Mouse (Mus musculus) heart, embryonic 14.5 days (tissue): Measurements from ENCODE around the gene Mlf2. TPM values are rescaled to one million over a fixed set of nuclear protein-coding genes. Genes with fewer than 3 reads are reported as not detected.

Source experiments
- ATAC-seq: fragments of 200-750 bp; cut with Nextera tagmentation; 2 replicates; pipeline ENCODE4 v1.8.0; 2017; ENCODE audit warnings: low read depth, moderate TSS enrichment; ENCODE audit not compliant: insufficient number of reproducible peaks, insufficient read depth, low FRiP score
- H3K27ac ChIP-seq, 2 experiments: fragments of 200-500 bp in 1 of 2; fragments of 300-500 bp in 1 of 2; sonication (generic) in 1 of 2; replicated peaks in 1 of 2; 2 replicates each; pipeline ENCODE4 v1.5.1; 2012 to 2014; ENCODE audit warnings: low read depth in 2 of 2, low read length in 2 of 2, control low read depth in 1 of 2, mild to moderate bottlenecking in 1 of 2, mixed read lengths in 1 of 2; ENCODE audit not compliant: control insufficient read depth in 1 of 2, insufficient read depth in 1 of 2
- H3K27me3 ChIP-seq: fragments of 300-500 bp; sonication (generic); 2 replicates; pipeline ENCODE4 v1.6.1; 2014; ENCODE audit warnings: mild to moderate bottlenecking, low read length, control low read depth; ENCODE audit not compliant: control insufficient read depth, insufficient read depth
- H3K36me3 ChIP-seq: fragments of 300-500 bp; sonication (generic); 2 replicates; pipeline ENCODE4 v1.6.1; 2014; ENCODE audit warnings: mild to moderate bottlenecking, control low read depth, low read length, mixed read lengths; ENCODE audit not compliant: control insufficient read depth, insufficient read depth
- H3K4me1 ChIP-seq, 2 experiments: fragments of 200-500 bp in 1 of 2; fragments of 300-500 bp in 1 of 2; sonication (generic) in 1 of 2; 2 replicates each; pipeline ENCODE4 v1.6.1; 2012 to 2014; ENCODE audit warnings: low read length in 2 of 2, control low read depth in 1 of 2, mixed read lengths in 1 of 2; ENCODE audit not compliant: control insufficient read depth in 2 of 2, insufficient read depth in 2 of 2
- H3K4me2 ChIP-seq: fragments of 300-500 bp; sonication (generic); 2 replicates; pipeline ENCODE4 v1.6.1; 2014; ENCODE audit warnings: mild to moderate bottlenecking, low read length
- H3K4me3 ChIP-seq, 2 experiments: fragments of 200-500 bp in 1 of 2; fragments of 300-500 bp in 1 of 2; sonication (generic) in 1 of 2; 2 replicates each; pipeline ENCODE4 v1.5.1; 2012 to 2014; ENCODE audit warnings: low read length in 2 of 2, mild to moderate bottlenecking in 2 of 2, control low read depth in 1 of 2, low read depth in 1 of 2, moderate library complexity in 1 of 2; ENCODE audit not compliant: control insufficient read depth in 1 of 2, insufficient read depth in 1 of 2
- H3K9ac ChIP-seq: fragments of 300-500 bp; sonication (generic); 2 replicates; pipeline ENCODE4 v1.6.1; 2014; ENCODE audit warnings: mild to moderate bottlenecking, low read length
- H3K9me3 ChIP-seq: fragments of 300-500 bp; sonication (generic); 2 replicates; pipeline ENCODE4 v1.6.1; 2016; ENCODE audit warnings: low read length, control low read depth; ENCODE audit not compliant: control insufficient read depth
- WGBS: fragments of 180-500 bp; shearing (Covaris S2); extraction: QIAGEN DNeasy Blood & Tissue Kit; methylation state at CpG from one replicate; pipeline ENCODE4 v1.1.7; 2014; 5-methylcytosine and 5-hydroxymethylcytosine counted together
- polyA plus RNA-seq: library from polyadenylated mRNA; unstranded; fragments of >200 nt; fragmentation: Nextera tagmentation; extraction: Ambion mirVana; gene quantifications from 2 replicates; pipeline ENCODE4 v1.2.1, GENCODE M21; 2014

Gene Mlf2
- polyA plus RNA-seq, 1 experiment from 2014 or later = 365 TPM

- Histone ChIP-seq H3K27ac (peak overlapping the region in 1 of 2 experiments; percentile 92; a peak in 2 of 4 replicates), H3K4me2 (peak overlapping the region; percentile 95), H3K9me3 (no peaks in the 10 kb centered on the region), H3K9ac (peak overlapping the region; percentile 91), H3K27me3 (no peaks in the 10 kb centered on the region), H3K4me3 (peak overlapping the region; percentile 91 to 94), H3K4me1 (peaks cover 6 to 14% of the 10 kb centered on the region in 2 experiments), H3K36me3 (peaks cover 33% of the 10 kb centered on the region)
- WGBS = 35% methylated on average over 16 of the region's 16 CpGs
- ATAC-seq = no peak
Measured at GRCm38 (mm10) chr6:124964638-124965037, 33.5 kb downstream of the Mlf2 start.

GRCm38 (mm10) chr6:124965088-124965719 lies 34.0 kb downstream of the Mlf2 start, which contains the start of gene Cops7a:
TSS of gene Cops7a (minus strand) at chr6:124965538.
- Histone ChIP-seq H3K27ac (peak within 1 kb of the TSS; percentile 91 to 92), H3K9ac (peak within 1 kb of the TSS; percentile 91), H3K36me3 (peaks cover 27% of the 10 kb centered on the region), H3K4me2 (peak within 1 kb of the TSS; percentile 95), H3K27me3 (no peaks in the 10 kb centered on the region), H3K9me3 (no peaks in the 10 kb centered on the region), H3K4me1 (peaks cover 6 to 14% of the 10 kb centered on the region in 2 experiments), H3K4me3 (peak within 1 kb of the TSS; percentile 91 to 94)
- under 1% methylated on average over 68 of the region's 68 CpGs for WGBS
- peak; percentile 92 for ATAC-seq

- H3K4me3 ChIP-seq = peak overlapping the region; percentile 91 to 94
- H3K27ac ChIP-seq = peak overlapping the region; percentile 91 to 92
- 14% methylated on average over 15 of the region's 15 CpGs for WGBS
- H3K9ac ChIP-seq = peak overlapping the region; percentile 91
- ATAC-seq = no peak
- H3K27me3 ChIP-seq = no peaks in the 10 kb centered on the region
- peaks cover 22% of the 10 kb centered on the region for H3K36me3 ChIP-seq
- H3K4me2 ChIP-seq = peak overlapping the region; percentile 95
- H3K4me1 ChIP-seq = peaks cover 6 to 14% of the 10 kb centered on the region in 2 experiments
- H3K9me3 ChIP-seq = no peaks in the 10 kb centered on the region
Measured at GRCm38 (mm10) chr6:124965747-124966146, 34.6 kb downstream of the Mlf2 start.

GRCm38 (mm10) chr6:124966466-124967118 lies 35.4 kb downstream of the Mlf2 start:
- Histone ChIP-seq H3K9ac (no peak overlapping the region), H3K4me3 (peak overlapping the region in 1 of 2 experiments; percentile 94; a peak in 1 of 4 replicates), H3K27ac (no peak overlapping the region), H3K36me3 (peaks cover 13% of the 10 kb centered on the region), H3K9me3 (no peaks in the 10 kb centered on the region), H3K4me1 (peaks cover 6 to 14% of the 10 kb centered on the region in 2 experiments), H3K4me2 (peak overlapping the region; percentile 95), H3K27me3 (no peaks in the 10 kb centered on the region)
- 98% methylated on average over 7 of the region's 7 CpGs for WGBS
- ATAC-seq = no peak

- Histone ChIP-seq H3K36me3 (0 out of 2 replicates have a peak, but pooled peaks cover 3% of the 10 kb centered on the region), H3K9ac (no peak overlapping the region), H3K4me1 (peaks cover 6 to 14% of the 10 kb centered on the region in 2 experiments), H3K4me2 (no peak overlapping the region), H3K4me3 (no peak overlapping the region), H3K27me3 (no peaks in the 10 kb centered on the region), H3K9me3 (no peaks in the 10 kb centered on the region), H3K27ac (no peak overlapping the region)
- 69% methylated on average over 4 of the region's 4 CpGs for WGBS
- ATAC-seq = no peak
Measured at GRCm38 (mm10) chr6:124967766-124968165, 36.6 kb downstream of the Mlf2 start.

Other genes starting within 250 kb of the Mlf2 start
- 114 and 117 TPM in 2 replicates for gene Emg1, start 219.2 kb upstream of the Mlf2 start, polyA plus RNA-seq
- gene Phb2, start 219.1 kb upstream of the Mlf2 start, polyA plus RNA-seq = 295 and 326 TPM in 2 replicates
- gene Ptpn6, start 192.7 kb upstream of the Mlf2 start, polyA plus RNA-seq = 4.9 and 8.6 TPM in 2 replicates
- gene Grcc10, start 190.0 kb upstream of the Mlf2 start, polyA plus RNA-seq = 449 and 503 TPM in 2 replicates
- not detected in 2 replicates for gene Gm45234, start 175.4 kb upstream of the Mlf2 start, polyA plus RNA-seq
- 6.2 and 9.3 TPM in 2 replicates for gene Atn1, start 174.9 kb upstream of the Mlf2 start, polyA plus RNA-seq
- gene Eno2, start 161.7 kb upstream of the Mlf2 start, polyA plus RNA-seq = 4.2 TPM in 2 replicates
- gene Lrrc23, start 151.7 kb upstream of the Mlf2 start, polyA plus RNA-seq = not detected in 2 replicates
- 4.0 and 5.7 TPM in 2 replicates for gene Spsb2, start 122.7 kb upstream of the Mlf2 start, polyA plus RNA-seq
- 1,486 and 1,545 TPM in 2 replicates for gene Tpi1, start 117.1 kb upstream of the Mlf2 start, polyA plus RNA-seq
- 78.9 and 85.9 TPM in 2 replicates for gene Usp5, start 101.9 kb upstream of the Mlf2 start, polyA plus RNA-seq
- 126 and 139 TPM in 2 replicates for gene Cdca3, start 101.8 kb upstream of the Mlf2 start, polyA plus RNA-seq
- 6.7 and 7.5 TPM in 2 replicates for gene Gnb3, start 91.1 kb upstream of the Mlf2 start, polyA plus RNA-seq
- gene P3h3, start 73.6 kb upstream of the Mlf2 start, polyA plus RNA-seq = 18.7 and 20.5 TPM in 2 replicates
- 0.71 and 0.86 TPM in 2 replicates for gene Gpr162, start 67.4 kb upstream of the Mlf2 start, polyA plus RNA-seq
- 0.16 TPM in 1 of 2 replicates, not detected in the other for gene Cd4, start 43.2 kb upstream of the Mlf2 start, polyA plus RNA-seq
- gene Lag3, start 19.7 kb upstream of the Mlf2 start, polyA plus RNA-seq = 1.00 and 1.1 TPM in 2 replicates
- gene Ptms, start 11.3 kb upstream of the Mlf2 start, polyA plus RNA-seq = 238 and 251 TPM in 2 replicates
- 128 and 135 TPM in 2 replicates for gene Cops7a, start 34.2 kb downstream of the Mlf2 start, polyA plus RNA-seq
- gene Pianp, start 65.3 kb downstream of the Mlf2 start, polyA plus RNA-seq = 0.28 and 0.55 TPM in 2 replicates
- 6.6 and 7.2 TPM in 2 replicates for gene Zfp384, start 77.8 kb downstream of the Mlf2 start, polyA plus RNA-seq
- gene Ing4, start 108.4 kb downstream of the Mlf2 start, polyA plus RNA-seq = 67.1 and 76.1 TPM in 2 replicates
- gene Acrbp, start 118.3 kb downstream of the Mlf2 start, polyA plus RNA-seq = 5.4 and 6.5 TPM in 2 replicates
- gene Lpar5, start 136.5 kb downstream of the Mlf2 start, polyA plus RNA-seq = 0.36 TPM in 1 of 2 replicates, not detected in the other
- gene Chd4, start 164.6 kb downstream of the Mlf2 start, polyA plus RNA-seq = 58.6 and 67.4 TPM in 2 replicates
- gene Nop2, start 200.5 kb downstream of the Mlf2 start, polyA plus RNA-seq = 35.3 and 36.6 TPM in 2 replicates
- 8.7 and 9.7 TPM in 2 replicates for gene Iffo1, start 213.9 kb downstream of the Mlf2 start, polyA plus RNA-seq
- gene Gapdh, start 235.1 kb downstream of the Mlf2 start, polyA plus RNA-seq = 4,765 and 5,242 TPM in 2 replicates